Mouse (Mus musculus): ENCODE results near the gene Dynlrb1. TPM values are rescaled to one million over a fixed set of nuclear protein-coding genes. Genes with fewer than 3 reads are reported as not detected.
A peak's percentile ranks its signal among the peaks of the same experiment; 100 is the strongest.

The Dynlrb1 gene
- polyA plus RNA-seq, 1 experiment from 2014 or later, result 360 TPM

- no peak overlapping the region for H3K9ac ChIP-seq
- H3K36me3 ChIP-seq, result no peaks in the 10 kb centered on the region; the same call in 1 of the 2 replicates
- H3K4me3 ChIP-seq, result no peak overlapping the region
- no peak overlapping the region for H3K4me2 ChIP-seq
- 0 out of 2 replicates have a peak overlapping the region, but pooled peaks have one; percentile 22 for H3K27ac ChIP-seq
- no peaks in the 10 kb centered on the region for H3K9me3 ChIP-seq
- H3K27me3 ChIP-seq, result no peaks in the 10 kb centered on the region
- 44% methylated on average over 7 of the region's 7 CpGs for WGBS
- no peaks in the 10 kb centered on the region for H3K4me1 ChIP-seq
- ATAC-seq (ENCODE audit: borderline replicate concordance, extremely low read depth, low FRiP score, low TSS enrichment), result no peak
Measured at GRCm38 (mm10) chr2:155284647-155285046, 48.3 kb downstream of the Dynlrb1 start.

GRCm38 (mm10) chr2:155285744-155286143, 49.4 kb downstream of the Dynlrb1 start:
- WGBS, result 84% methylated on average over 6 of the region's 6 CpGs
- H3K9me3 ChIP-seq, result no peaks in the 10 kb centered on the region
- no peaks in the 10 kb centered on the region for H3K27me3 ChIP-seq
- no peak for ATAC-seq (ENCODE audit: borderline replicate concordance, extremely low read depth, low FRiP score, low TSS enrichment)
- H3K36me3 ChIP-seq, result no peaks in the 10 kb centered on the region; the same call in 1 of the 2 replicates
- no peak overlapping the region for H3K9ac ChIP-seq
- H3K4me1 ChIP-seq, result no peaks in the 10 kb centered on the region
- no peak overlapping the region for H3K4me3 ChIP-seq
- H3K4me2 ChIP-seq, result no peak overlapping the region
- H3K27ac ChIP-seq, result no peak overlapping the region

GRCm38 (mm10) chr2:155287456-155288250, 51.3 kb downstream of the Dynlrb1 start:
- H3K4me1 ChIP-seq, result no peaks in the 10 kb centered on the region
- no peak overlapping the region for H3K4me3 ChIP-seq
- peaks cover 9% of the 10 kb centered on the region; the same call in 1 of the 2 replicates for H3K36me3 ChIP-seq
- 85% methylated on average over 4 of the region's 4 CpGs for WGBS
- no peak for ATAC-seq (ENCODE audit: borderline replicate concordance, extremely low read depth, low FRiP score, low TSS enrichment)
- H3K27me3 ChIP-seq, result no peaks in the 10 kb centered on the region
- H3K9ac ChIP-seq, result no peak overlapping the region
- H3K4me2 ChIP-seq, result no peak overlapping the region
- no peaks in the 10 kb centered on the region for H3K9me3 ChIP-seq
- no peak overlapping the region for H3K27ac ChIP-seq

GRCm38 (mm10) chr2:155290066-155290465, 53.7 kb downstream of the Dynlrb1 start:
- Histone ChIP-seq H3K4me2 (no peak overlapping the region), H3K4me3 (no peak overlapping the region), H3K9me3 (no peaks in the 10 kb centered on the region), H3K36me3 (peaks cover 14% of the 10 kb centered on the region), H3K27ac (no peak overlapping the region), H3K9ac (no peak overlapping the region), H3K27me3 (no peaks in the 10 kb centered on the region), H3K4me1 (no peaks in the 10 kb centered on the region)
- no peak for ATAC-seq (ENCODE audit: borderline replicate concordance, extremely low read depth, low FRiP score, low TSS enrichment)
- whole genome bisulfite sequencing, result 85% methylated on average over 8 of the region's 8 CpGs

- peaks cover 41% of the 10 kb centered on the region for H3K36me3 ChIP-seq
- no peak overlapping the region for H3K27ac ChIP-seq
- H3K27me3 ChIP-seq, result no peaks in the 10 kb centered on the region
- H3K4me2 ChIP-seq, result no peak overlapping the region
- no peaks in the 10 kb centered on the region for H3K4me1 ChIP-seq
- H3K4me3 ChIP-seq, result no peak overlapping the region
- 79% methylated on average over 2 of the region's 2 CpGs for WGBS
- H3K9me3 ChIP-seq, result no peaks in the 10 kb centered on the region
- ATAC-seq (ENCODE audit: borderline replicate concordance, extremely low read depth, low FRiP score, low TSS enrichment), result no peak
- no peak overlapping the region for H3K9ac ChIP-seq
Measured at GRCm38 (mm10) chr2:155293382-155293781, 57.0 kb downstream of the Dynlrb1 start.

- no peak overlapping the region for H3K4me2 ChIP-seq
- ATAC-seq (ENCODE audit: borderline replicate concordance, extremely low read depth, low FRiP score, low TSS enrichment), result no peak
- no peaks in the 10 kb centered on the region for H3K27me3 ChIP-seq
- WGBS, result 90% methylated on average over 4 of the region's 4 CpGs
- no peak overlapping the region for H3K4me3 ChIP-seq
- no peaks in the 10 kb centered on the region for H3K9me3 ChIP-seq
- H3K4me1 ChIP-seq, result no peaks in the 10 kb centered on the region
- H3K9ac ChIP-seq, result no peak overlapping the region
- H3K36me3 ChIP-seq, result peaks cover 46% of the 10 kb centered on the region
- H3K27ac ChIP-seq, result no peak overlapping the region
Measured at GRCm38 (mm10) chr2:155293946-155294345, 57.6 kb downstream of the Dynlrb1 start.

- no peaks in the 10 kb centered on the region for H3K9me3 ChIP-seq
- H3K4me3 ChIP-seq, result no peak overlapping the region
- 75% methylated on average over 6 of the region's 6 CpGs for WGBS
- peaks cover 46% of the 10 kb centered on the region for H3K36me3 ChIP-seq
- H3K9ac ChIP-seq, result no peak overlapping the region
- no peak overlapping the region for H3K4me2 ChIP-seq
- no peaks in the 10 kb centered on the region for H3K4me1 ChIP-seq
- no peak overlapping the region for H3K27ac ChIP-seq
- ATAC-seq (ENCODE audit: borderline replicate concordance, extremely low read depth, low FRiP score, low TSS enrichment), result no peak
- H3K27me3 ChIP-seq, result no peaks in the 10 kb centered on the region
Measured at GRCm38 (mm10) chr2:155295453-155295852, 59.1 kb downstream of the Dynlrb1 start.

- H3K27me3 ChIP-seq, result no peaks in the 10 kb centered on the region
- peaks cover 32% of the 10 kb centered on the region for H3K36me3 ChIP-seq
- H3K4me1 ChIP-seq, result no peaks in the 10 kb centered on the region
- WGBS, result 58% methylated on average over 4 of the region's 4 CpGs
- 0 out of 2 replicates have a peak overlapping the region, but pooled peaks have one; percentile 15 for H3K27ac ChIP-seq
- ATAC-seq (ENCODE audit: borderline replicate concordance, extremely low read depth, low FRiP score, low TSS enrichment), result no peak
- H3K9me3 ChIP-seq, result no peaks in the 10 kb centered on the region
- H3K4me3 ChIP-seq, result no peak overlapping the region
- no peak overlapping the region for H3K9ac ChIP-seq
- H3K4me2 ChIP-seq, result no peak overlapping the region
Measured at GRCm38 (mm10) chr2:155299563-155299962, 63.2 kb downstream of the Dynlrb1 start.

Other genes starting within 250 kb of the Dynlrb1 start
- 0.29 TPM in 2 replicates for gene Gm14226, start 218.3 kb upstream of the Dynlrb1 start, polyA plus RNA-seq (2015; fragmentation: Nextera tagmentation; extraction: Ambion mirVana)
- 61.9 and 62.3 TPM in 2 replicates for gene Ahcy, start 162.0 kb upstream of the Dynlrb1 start, polyA plus RNA-seq (2015; fragmentation: Nextera tagmentation; extraction: Ambion mirVana)
- 44.7 and 53.6 TPM in 2 replicates for gene Itch, start 103.0 kb upstream of the Dynlrb1 start, polyA plus RNA-seq (2015; fragmentation: Nextera tagmentation; extraction: Ambion mirVana)
- gene Map1lc3a, start 39.8 kb downstream of the Dynlrb1 start, polyA plus RNA-seq (2015; fragmentation: Nextera tagmentation; extraction: Ambion mirVana), result 178 and 182 TPM in 2 replicates
- gene Pigu, start 120.9 kb downstream of the Dynlrb1 start, polyA plus RNA-seq (2015; fragmentation: Nextera tagmentation; extraction: Ambion mirVana), result 47.5 and 52.2 TPM in 2 replicates
- gene Trp53inp2, start 144.5 kb downstream of the Dynlrb1 start, polyA plus RNA-seq (2015; fragmentation: Nextera tagmentation; extraction: Ambion mirVana), result 18.0 and 19.7 TPM in 2 replicates
- 13.8 and 16.6 TPM in 2 replicates for gene Ncoa6, start 237.4 kb downstream of the Dynlrb1 start, polyA plus RNA-seq (2015; fragmentation: Nextera tagmentation; extraction: Ambion mirVana)

Data from lung, embryonic 15.5 days (tissue).